Mouse (Mus musculus): ENCODE data around the gene Syde1. TPM values are rescaled to one million over a fixed set of nuclear protein-coding genes. Genes with fewer than 3 reads are reported as not detected.
"Not testable (repeated sequence)": the region's sequence is repeated elsewhere in the genome, so short reads cannot be mapped to it uniquely, and the experiment has no call there.

Syde1 gene
- 1.9 and 2.2 TPM in 2 replicates for total RNA-seq (2017)

DNA sequence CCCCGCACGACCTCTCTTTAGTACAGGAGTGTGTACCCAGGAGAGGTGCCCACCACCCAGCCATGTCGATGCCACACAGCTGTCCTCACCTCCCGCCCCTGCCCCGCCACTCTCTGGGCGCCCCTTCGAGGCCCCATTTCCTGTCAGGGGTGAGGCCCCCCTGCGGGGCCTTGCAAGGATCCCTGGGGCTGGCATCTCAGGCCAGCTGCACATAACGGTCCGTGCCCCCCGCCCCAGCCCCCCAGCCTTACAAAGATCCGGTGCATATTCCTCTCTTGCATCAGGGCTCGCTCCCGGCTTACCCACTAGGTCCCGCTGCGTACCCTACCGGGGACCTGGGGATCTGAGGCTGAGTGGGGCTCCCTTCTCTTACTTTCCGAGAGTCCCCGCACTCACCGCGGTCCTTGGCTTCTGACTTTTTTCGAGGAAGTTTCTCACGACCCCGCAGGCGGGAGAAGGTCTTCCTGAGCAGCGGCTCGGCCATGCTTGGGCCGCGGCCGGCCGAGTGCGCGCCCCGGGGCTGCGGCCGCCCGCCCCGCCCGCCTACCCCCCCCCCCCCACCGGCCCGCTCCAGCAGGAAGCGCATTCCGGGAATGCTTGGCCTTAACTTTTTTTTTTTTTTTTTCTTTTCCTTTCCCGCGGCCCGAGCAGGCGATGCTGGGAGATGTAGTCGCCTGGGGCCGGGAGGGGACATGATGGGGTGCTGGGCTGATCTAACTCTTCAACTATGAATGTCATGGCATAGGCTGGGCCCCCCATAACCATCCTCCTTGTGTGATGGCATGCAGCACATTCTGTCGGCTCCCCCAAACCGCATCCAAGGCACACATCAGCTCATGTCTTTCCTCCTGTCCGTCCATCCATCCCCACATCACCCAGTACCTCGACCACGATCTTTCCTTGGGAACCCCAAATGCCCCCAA, at the start of gene Syde1:
Syde1 (minus strand) TSS at position 559 of the 923 bp plus-strand sequence.
- ATAC-seq (replicated peaks; ENCODE audit: low read depth, poor library complexity, severe bottlenecking), result peak; percentile 57

DNA sequence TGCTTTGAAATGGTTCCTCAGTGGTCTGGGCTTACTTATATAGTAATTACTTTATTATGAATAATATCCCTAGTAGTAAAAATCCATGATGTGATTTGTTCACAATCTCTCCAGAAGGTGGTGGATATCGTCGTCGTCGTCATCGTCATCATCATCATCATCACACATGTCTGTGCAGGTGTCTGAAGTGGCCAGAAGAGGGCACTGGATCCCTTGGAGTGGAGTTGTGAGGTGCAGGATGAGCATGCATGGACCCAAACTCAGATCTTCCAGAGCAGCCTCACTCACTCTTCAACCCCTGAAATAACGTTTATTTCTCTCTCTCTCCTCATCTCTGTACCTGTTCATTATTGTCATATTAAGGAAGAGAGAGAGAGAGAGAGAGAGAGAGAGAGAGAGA, 40.5 kb upstream of the Syde1 start:
- ATAC-seq (replicated peaks; ENCODE audit: low read depth, poor library complexity, severe bottlenecking), result peak; percentile 86

- no peak for ATAC-seq (replicated peaks; ENCODE audit: low read depth, poor library complexity, severe bottlenecking)
Measured at GRCm38 (mm10) chr10:78630194-78630593, 38.4 kb upstream of the Syde1 start.

- ATAC-seq (replicated peaks; ENCODE audit: low read depth, poor library complexity, severe bottlenecking), result not testable (repeated sequence)
Measured at GRCm38 (mm10) chr10:78623143-78623542, 31.4 kb upstream of the Syde1 start.

GRCm38 (mm10) chr10:78617974-78618373, 26.2 kb upstream of the Syde1 start, which contains the start of gene Olfr1357:
Gene Olfr1357 (minus strand): TSS chr10:78618074.
- ATAC-seq (replicated peaks; ENCODE audit: low read depth, poor library complexity, severe bottlenecking), result no peak

GRCm38 (mm10) chr10:78607602-78608001, 15.8 kb upstream of the Syde1 start:
- ATAC-seq (replicated peaks; ENCODE audit: low read depth, poor library complexity, severe bottlenecking), result no peak

GRCm38 (mm10) chr10:78605080-78605479, 13.3 kb upstream of the Syde1 start:
- ATAC-seq (replicated peaks; ENCODE audit: low read depth, poor library complexity, severe bottlenecking), result peak; percentile 91

DNA sequence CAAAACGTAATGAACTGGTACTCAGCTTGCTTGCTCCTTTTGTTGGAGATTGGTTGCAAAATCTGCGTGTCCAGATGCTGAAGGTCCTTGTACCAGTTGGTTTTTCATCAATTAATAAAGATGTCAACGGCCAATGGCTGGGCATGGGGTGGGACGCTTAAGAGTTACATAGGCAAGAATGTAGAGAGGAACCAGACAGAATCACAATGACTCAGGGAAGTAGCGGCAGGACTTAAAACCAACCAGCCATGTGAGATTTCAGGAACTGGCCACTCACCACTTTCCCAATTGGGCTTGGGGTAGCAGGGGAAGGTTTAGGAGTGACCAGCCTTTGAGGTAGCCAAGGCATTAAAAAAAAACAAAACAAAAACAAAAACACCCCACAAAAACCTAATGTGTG, 8.1 kb upstream of the Syde1 start:
- ATAC-seq (replicated peaks; ENCODE audit: low read depth, poor library complexity, severe bottlenecking), result no peak

DNA sequence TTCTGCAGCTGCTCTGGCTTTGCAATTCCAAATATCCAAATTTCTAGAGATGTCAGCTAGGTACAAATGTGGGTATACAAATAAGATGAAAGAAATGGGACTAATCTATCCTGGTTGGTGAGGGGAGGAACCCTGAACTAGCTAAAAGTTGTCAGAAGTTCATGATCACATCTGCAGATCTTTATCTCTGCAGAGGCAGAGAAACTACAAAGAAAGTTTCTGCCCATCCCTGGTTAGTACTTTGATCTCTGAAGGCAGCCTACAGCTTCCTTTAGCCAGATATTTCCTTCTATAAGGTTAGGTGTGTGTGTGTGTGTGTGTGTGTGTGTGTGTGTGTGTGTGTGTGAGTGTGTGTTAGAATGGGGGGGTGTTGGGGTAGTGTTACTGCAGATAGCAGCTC, 2.8 kb upstream of the Syde1 start:
- ATAC-seq (replicated peaks; ENCODE audit: low read depth, poor library complexity, severe bottlenecking), result no peak

- ATAC-seq (replicated peaks; ENCODE audit: low read depth, poor library complexity, severe bottlenecking), result no peak
Measured at GRCm38 (mm10) chr10:78594157-78594556, 2.4 kb upstream of the Syde1 start.

DNA sequence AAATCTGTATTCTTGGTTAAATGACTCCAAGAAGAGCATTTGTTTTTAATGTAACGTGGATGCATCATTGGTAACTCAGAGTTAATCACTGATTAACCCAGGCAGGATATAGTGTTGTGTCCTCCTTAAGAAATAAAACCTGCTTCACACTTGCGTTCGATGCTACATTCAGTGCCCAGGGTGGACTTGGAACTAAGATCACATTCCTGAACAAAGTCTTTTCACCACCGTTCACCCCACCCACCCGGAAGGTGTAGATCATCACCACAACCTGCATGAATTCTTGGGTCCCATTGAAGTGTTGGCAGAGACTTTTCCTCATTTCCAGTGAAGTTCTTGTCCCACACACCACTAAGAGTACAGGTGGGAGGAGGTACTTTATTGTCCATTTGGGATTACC, 2.0 kb upstream of the Syde1 start:
- no peak for ATAC-seq (replicated peaks; ENCODE audit: low read depth, poor library complexity, severe bottlenecking)

- ATAC-seq (replicated peaks; ENCODE audit: low read depth, poor library complexity, severe bottlenecking), result no peak
Measured at GRCm38 (mm10) chr10:78592856-78593379, 1.2 kb upstream of the Syde1 start.

DNA sequence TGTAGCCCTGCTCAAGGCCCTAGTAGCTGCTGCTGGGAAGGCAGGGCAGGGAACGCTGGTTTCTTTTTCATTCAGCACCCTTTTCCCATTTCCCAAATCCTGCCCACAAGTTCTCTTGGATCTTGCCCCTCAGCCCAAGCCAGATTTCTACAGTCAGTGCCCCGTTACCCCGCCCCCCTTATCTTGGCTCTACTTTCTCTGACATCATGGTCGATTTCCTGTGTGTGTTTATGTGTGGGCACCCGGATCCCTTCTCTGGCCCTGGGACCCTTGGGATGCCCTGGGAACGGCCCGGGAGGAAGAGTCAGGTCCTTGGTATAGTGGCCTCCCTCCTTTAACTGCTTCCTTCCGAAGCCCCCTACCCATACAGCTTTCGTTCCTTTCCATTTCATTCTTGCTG, 1.0 kb downstream of the Syde1 start:
- peak; percentile 55 for ATAC-seq (replicated peaks; ENCODE audit: low read depth, poor library complexity, severe bottlenecking)

DNA sequence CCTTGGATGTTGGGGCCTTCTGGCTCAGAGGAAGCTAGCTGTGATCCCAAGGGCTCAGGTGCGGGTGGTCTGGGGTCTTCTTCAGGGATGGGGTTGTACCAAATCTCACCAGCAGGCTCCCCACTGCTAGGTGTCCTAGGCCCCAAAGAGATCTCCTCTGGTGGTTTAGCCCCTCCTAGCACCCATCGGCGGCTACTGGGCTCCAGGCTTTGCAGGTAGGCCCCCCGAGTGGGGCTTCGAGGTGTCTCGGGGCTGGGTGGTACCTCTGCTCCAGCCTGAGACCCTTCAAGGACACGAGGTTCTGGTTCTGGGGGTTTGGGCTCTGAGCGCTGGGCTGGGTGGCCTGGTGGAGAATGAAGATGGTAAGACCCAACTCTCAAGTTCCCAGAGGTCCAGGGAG, 1.9 kb downstream of the Syde1 start:
- no peak for ATAC-seq (replicated peaks; ENCODE audit: low read depth, poor library complexity, severe bottlenecking)

GRCm38 (mm10) chr10:78589291-78589690, 2.5 kb downstream of the Syde1 start:
- ATAC-seq (replicated peaks; ENCODE audit: low read depth, poor library complexity, severe bottlenecking), result no peak

GRCm38 (mm10) chr10:78586026-78586425, 5.7 kb downstream of the Syde1 start:
- ATAC-seq (replicated peaks; ENCODE audit: low read depth, poor library complexity, severe bottlenecking), result no peak

- ATAC-seq (replicated peaks; ENCODE audit: low read depth, poor library complexity, severe bottlenecking), result no peak
Measured at GRCm38 (mm10) chr10:78585606-78586005, 6.2 kb downstream of the Syde1 start.

- no peak for ATAC-seq (replicated peaks; ENCODE audit: low read depth, poor library complexity, severe bottlenecking)
Measured at GRCm38 (mm10) chr10:78584996-78585395, 6.8 kb downstream of the Syde1 start.

DNA sequence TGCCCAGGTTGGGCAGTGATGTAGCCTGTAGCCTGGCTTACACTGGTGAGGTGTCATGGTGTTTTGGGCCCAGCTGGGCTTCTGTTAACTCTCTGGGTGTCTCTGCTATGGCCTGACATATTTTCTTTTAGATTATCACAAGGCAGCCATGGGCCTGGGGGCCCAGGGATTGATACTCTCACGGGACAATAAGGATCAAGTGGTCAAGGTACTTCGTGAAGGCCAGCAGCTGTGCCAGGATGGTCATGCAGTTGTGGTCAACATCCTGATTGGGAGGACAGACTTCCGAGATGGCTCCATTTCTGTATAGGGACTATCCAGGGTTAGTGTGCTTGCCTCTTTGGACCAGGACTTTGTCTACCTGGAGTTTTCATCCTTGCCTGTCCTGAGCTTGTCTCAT, 7.8 kb downstream of the Syde1 start:
- ATAC-seq (replicated peaks; ENCODE audit: low read depth, poor library complexity, severe bottlenecking), result no peak

GRCm38 (mm10) chr10:78583347-78583746, 8.4 kb downstream of the Syde1 start:
- ATAC-seq (replicated peaks; ENCODE audit: low read depth, poor library complexity, severe bottlenecking), result no peak

DNA sequence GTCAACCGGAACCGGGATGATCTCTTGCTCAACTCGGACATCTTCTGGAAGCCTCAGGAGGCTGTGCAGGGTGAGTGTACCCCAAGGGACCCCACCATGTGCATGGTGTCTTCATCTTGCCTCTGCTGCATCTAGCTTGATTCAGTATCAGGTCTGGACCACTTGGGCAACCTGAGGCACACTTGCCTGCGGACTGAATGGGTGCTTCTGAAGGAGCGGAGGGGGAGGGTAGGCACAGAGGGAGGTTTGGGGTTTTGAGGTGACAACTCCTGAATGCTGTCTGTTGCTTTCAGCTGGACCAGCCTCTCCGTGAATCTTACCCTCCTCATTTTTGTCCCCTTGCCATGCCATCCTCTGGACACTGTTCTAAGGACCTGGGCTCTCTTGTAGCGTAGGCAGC, 10.6 kb downstream of the Syde1 start:
- ATAC-seq (replicated peaks; ENCODE audit: low read depth, poor library complexity, severe bottlenecking), result no peak

- ATAC-seq (replicated peaks; ENCODE audit: low read depth, poor library complexity, severe bottlenecking), result no peak
Measured at GRCm38 (mm10) chr10:78578204-78578603, 13.6 kb downstream of the Syde1 start.

All from common myeloid progenitor, adult 5-6 weeks (primary cell).